Mouse (Mus musculus) bone marrow, adult 2 months (tissue): ENCODE measurements at regions not wholly inside any gene's neighbourhood (a gene's known extent, or its start where the extent isn't known, plus 50 kb on each side); places are given as distances from the start of the nearest gene placed in this dataset.

Experiments
- CTCF ChIP-seq: fragments of 200-500 bp; IDR thresholded peaks from 2 replicates; pipeline ENCODE4 v1.5.1; 2011; ENCODE audit warnings: low read length, control low read depth; ENCODE audit not compliant: control insufficient read depth, insufficient read depth
- POLR2A ChIP-seq: fragments of 200-500 bp; IDR thresholded peaks from 2 replicates; pipeline ENCODE4 v1.6.1; 2011; ENCODE audit warnings: low read depth, mild to moderate bottlenecking, control low read depth, low read length, borderline replicate concordance; ENCODE audit not compliant: control insufficient read depth

DNA sequence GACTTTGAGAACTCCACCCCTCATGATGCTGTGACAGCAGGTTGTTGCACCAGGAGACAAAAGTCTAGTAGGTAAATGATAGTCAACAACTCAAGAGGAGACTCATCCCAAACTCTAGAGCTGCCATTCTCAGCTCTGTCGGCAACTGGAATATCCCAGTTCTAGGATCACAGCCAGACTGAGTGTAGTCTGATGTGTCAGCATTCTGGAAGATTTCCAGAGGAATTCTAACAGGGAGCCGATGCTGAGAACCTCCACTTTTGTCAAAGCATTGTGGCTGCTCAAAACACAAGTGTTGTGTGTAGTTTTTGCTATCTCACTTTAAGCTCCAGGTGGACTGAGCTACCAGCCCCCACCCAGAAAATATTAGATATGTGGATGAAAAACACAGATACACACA, 148.5 kb upstream of the Cxcr4 start:
- TF ChIP-seq CTCF: no peak
- TF ChIP-seq POLR2A: no peak
